Mouse (Mus musculus) spleen, postnatal 0 days (tissue): ENCODE results near the gene Arel1. TPM values are rescaled to one million over a fixed set of nuclear protein-coding genes. Genes with fewer than 3 reads are reported as not detected.

ENCODE experiments used
- polyA plus RNA-seq: library from polyadenylated mRNA; unstranded; fragments of >200 nt; fragmentation: Nextera tagmentation; extraction: Ambion mirVana; gene quantifications from 2 replicates; pipeline ENCODE4 v1.2.1, GENCODE M21; 2015

The Arel1 gene
- polyA plus RNA-seq = 12.0 and 12.6 TPM in 2 replicates

GRCm38 (mm10) chr12:84970428-84971096 is at the start of gene Arel1, which contains the start of gene Fcf1:
Gene Arel1 (minus strand): TSS chr12:84970900.
Gene Fcf1 (plus strand): TSS chr12:84970897.

GRCm38 (mm10) chr12:84996083-84996496 is 25.4 kb upstream of the Arel1 start, which contains the start of gene Ylpm1:
Gene Ylpm1 (plus strand): TSS chr12:84996321.

GRCm38 (mm10) chr12:84876481-84877121 is 94.1 kb downstream of the Arel1 start, which contains the start of gene Ltbp2:
Gene Ltbp2 (minus strand): TSS chr12:84876532.

Other genes starting within 250 kb of the Arel1 start
- 32.2 and 42.3 TPM in 2 replicates for gene Npc2, start 197.7 kb downstream of the Arel1 start, polyA plus RNA-seq
- gene Isca2, start 197.6 kb downstream of the Arel1 start, polyA plus RNA-seq = 158 and 171 TPM in 2 replicates
- gene Ltbp2, start 94.4 kb downstream of the Arel1 start, polyA plus RNA-seq = 8.6 and 10.4 TPM in 2 replicates
- 150 and 155 TPM in 2 replicates for gene Fcf1, start within 50 bp of the Arel1 start, polyA plus RNA-seq
- gene Ylpm1, start 25.4 kb upstream of the Arel1 start, polyA plus RNA-seq = 16.5 and 17.2 TPM in 2 replicates
- 4.5 and 4.8 TPM in 2 replicates for gene Prox2, start 139.9 kb upstream of the Arel1 start, polyA plus RNA-seq
- 72.5 and 78.6 TPM in 2 replicates for gene Dlst, start 139.9 kb upstream of the Arel1 start, polyA plus RNA-seq
- gene Rps6kl1, start 180.4 kb upstream of the Arel1 start, polyA plus RNA-seq = 0.41 and 0.55 TPM in 2 replicates
- 1.6 and 2.3 TPM in 2 replicates for gene Pgf, start 206.9 kb upstream of the Arel1 start, polyA plus RNA-seq
- gene Eif2b2, start 248.6 kb upstream of the Arel1 start, polyA plus RNA-seq = 49.3 and 50.6 TPM in 2 replicates